Mouse (Mus musculus): ENCODE measurements around the gene Nisch. TPM values are rescaled to one million over a fixed set of nuclear protein-coding genes. Genes with fewer than 3 reads are reported as not detected.

The Nisch gene
- 268 TPM for polyA plus RNA-seq (2014; fragmentation: Illumina TruSeq; extraction: RNeasy Lipid Tissue Mini Kit (QIAGEN cat#74804); ENCODE audit: low read depth, low replicate concordance)

GRCm38 (mm10) chr14:31216846-31217245 lies at the start of gene Nisch:
Gene Nisch, minus strand, starts transcription at chr14:31216946.

GRCm38 (mm10) chr14:31251084-31251604 lies 34.4 kb upstream of the Nisch start, which contains the start of the genes Phf7 and Bap1:
Gene Phf7, minus strand, starts transcription at chr14:31251317.
Gene Bap1, plus strand, starts transcription at chr14:31251450.

GRCm38 (mm10) chr14:31217666-31218065 lies 920 bp upstream of the Nisch start, which contains the start of gene Sema3g:
Gene Sema3g, plus strand, starts transcription at chr14:31217860.

GRCm38 (mm10) chr14:31208084-31208483 lies 8.7 kb downstream of the Nisch start, which contains the start of gene Tnnc1:
Gene Tnnc1, plus strand, starts transcription at chr14:31208312.

GRCm38 (mm10) chr14:31168425-31168824 lies 48.3 kb downstream of the Nisch start, which contains the start of gene Stab1:
Gene Stab1, minus strand, starts transcription at chr14:31168641.

GRCm38 (mm10) chr14:31130236-31131220 lies 86.2 kb downstream of the Nisch start, which contains the start of gene Nt5dc2:
Gene Nt5dc2, plus strand, starts transcription at chr14:31131053.

GRCm38 (mm10) chr14:31128826-31129219 lies 87.9 kb downstream of the Nisch start, which contains the start of gene Smim4:
Gene Smim4, minus strand, starts transcription at chr14:31128956.

Other genes starting within 250 kb of the Nisch start
- gene Glt8d1, start 215.5 kb downstream of the Nisch start, polyA plus RNA-seq (2014; fragmentation: Illumina TruSeq; extraction: RNeasy Lipid Tissue Mini Kit (QIAGEN cat#74804); ENCODE audit: low read depth, low replicate concordance), result 75.5 TPM
- 318 TPM for gene Spcs1, start 215.3 kb downstream of the Nisch start, polyA plus RNA-seq (2014; fragmentation: Illumina TruSeq; extraction: RNeasy Lipid Tissue Mini Kit (QIAGEN cat#74804); ENCODE audit: low read depth, low replicate concordance)
- gene Pbrm1, start 197.8 kb downstream of the Nisch start, polyA plus RNA-seq (2014; fragmentation: Illumina TruSeq; extraction: RNeasy Lipid Tissue Mini Kit (QIAGEN cat#74804); ENCODE audit: low read depth, low replicate concordance), result 18.0 TPM
- gene Gnl3, start 197.8 kb downstream of the Nisch start, polyA plus RNA-seq (2014; fragmentation: Illumina TruSeq; extraction: RNeasy Lipid Tissue Mini Kit (QIAGEN cat#74804); ENCODE audit: low read depth, low replicate concordance), result 43.5 TPM
- 34.3 TPM for gene Smim4, start 88.0 kb downstream of the Nisch start, polyA plus RNA-seq (2014; fragmentation: Illumina TruSeq; extraction: RNeasy Lipid Tissue Mini Kit (QIAGEN cat#74804); ENCODE audit: low read depth, low replicate concordance)
- gene Nt5dc2, start 85.9 kb downstream of the Nisch start, polyA plus RNA-seq (2014; fragmentation: Illumina TruSeq; extraction: RNeasy Lipid Tissue Mini Kit (QIAGEN cat#74804); ENCODE audit: low read depth, low replicate concordance), result 25.1 TPM
- 47.2 TPM for gene Stab1, start 48.3 kb downstream of the Nisch start, polyA plus RNA-seq (2014; fragmentation: Illumina TruSeq; extraction: RNeasy Lipid Tissue Mini Kit (QIAGEN cat#74804); ENCODE audit: low read depth, low replicate concordance)
- gene Tnnc1, start 8.6 kb downstream of the Nisch start, polyA plus RNA-seq (2014; fragmentation: Illumina TruSeq; extraction: RNeasy Lipid Tissue Mini Kit (QIAGEN cat#74804); ENCODE audit: low read depth, low replicate concordance), result 1.4 TPM
- gene Sema3g, start 914 bp upstream of the Nisch start, polyA plus RNA-seq (2014; fragmentation: Illumina TruSeq; extraction: RNeasy Lipid Tissue Mini Kit (QIAGEN cat#74804); ENCODE audit: low read depth, low replicate concordance), result 16.2 TPM
- gene Phf7, start 34.4 kb upstream of the Nisch start, polyA plus RNA-seq (2014; fragmentation: Illumina TruSeq; extraction: RNeasy Lipid Tissue Mini Kit (QIAGEN cat#74804); ENCODE audit: low read depth, low replicate concordance), result 38.3 TPM
- gene Bap1, start 34.5 kb upstream of the Nisch start, polyA plus RNA-seq (2014; fragmentation: Illumina TruSeq; extraction: RNeasy Lipid Tissue Mini Kit (QIAGEN cat#74804); ENCODE audit: low read depth, low replicate concordance), result 37.2 TPM
- gene Dnah1, start 107.0 kb upstream of the Nisch start, polyA plus RNA-seq (2014; fragmentation: Illumina TruSeq; extraction: RNeasy Lipid Tissue Mini Kit (QIAGEN cat#74804); ENCODE audit: low read depth, low replicate concordance), result 2.5 TPM
- 37.8 TPM for gene Capn7, start 119.7 kb upstream of the Nisch start, polyA plus RNA-seq (2014; fragmentation: Illumina TruSeq; extraction: RNeasy Lipid Tissue Mini Kit (QIAGEN cat#74804); ENCODE audit: low read depth, low replicate concordance)
- gene Sh3bp5, start 219.1 kb upstream of the Nisch start, polyA plus RNA-seq (2014; fragmentation: Illumina TruSeq; extraction: RNeasy Lipid Tissue Mini Kit (QIAGEN cat#74804); ENCODE audit: low read depth, low replicate concordance), result 34.4 TPM